Mouse (Mus musculus) central nervous system, embryonic 18 days (tissue): Measurements from ENCODE around the gene Rtl6. TPM values are rescaled to one million over a fixed set of nuclear protein-coding genes. Genes with fewer than 3 reads are reported as not detected.

Experiments
- polyA plus RNA-seq: library from polyadenylated mRNA; depleted of rRNA; stranded (reverse); fragments of >200 nt; gene quantifications from 2 replicates; pipeline ENCODE4 v1.2.3, GENCODE M21; 2012; rRNA removed

Gene Rtl6
- 43.5 and 49.9 TPM in 2 replicates for polyA plus RNA-seq

GRCm38 (mm10) chr15:84557189-84557921 is at the start of gene Rtl6:
Gene Rtl6, minus strand, starts transcription at chr15:84557823.

Other genes starting within 250 kb of the Rtl6 start
- gene Parvg, start 233.8 kb downstream of the Rtl6 start, polyA plus RNA-seq, result 1.3 TPM in 2 replicates
- 29.6 and 32.1 TPM in 2 replicates for gene Shisal1, start 110.7 kb downstream of the Rtl6 start, polyA plus RNA-seq
- 21.1 and 22.0 TPM in 2 replicates for gene Prr5, start 111.8 kb upstream of the Rtl6 start, polyA plus RNA-seq
- 0.32 and 0.75 TPM in 2 replicates for gene Arhgap8, start 162.2 kb upstream of the Rtl6 start, polyA plus RNA-seq